Mouse (Mus musculus): ENCODE results near the gene Rock2. TPM values are rescaled to one million over a fixed set of nuclear protein-coding genes. Genes with fewer than 3 reads are reported as not detected.

Gene Rock2
- polyA plus RNA-seq, 1 experiment from 2014 or later, result 11.4 TPM

- 79% methylated on average over 3 of the region's 3 CpGs for WGBS
- no peaks in the 10 kb centered on the region for H3K36me3 ChIP-seq
- no peak overlapping the region for H3K4me3 ChIP-seq
- no peak overlapping the region for H3K27ac ChIP-seq (replicated peaks)
- H3K4me1 ChIP-seq, result peaks cover 7% of the 10 kb centered on the region
- H3K9me3 ChIP-seq (replicated peaks), result no peaks in the 10 kb centered on the region
- H3K27me3 ChIP-seq (ENCODE audit: low read depth, poor library complexity, severe bottlenecking), result no peaks in the 10 kb centered on the region
- no peak for DNase-seq (ENCODE audit: low spot score)
These were observed 33.7 kb upstream of the Rock2 start for GRCm38 (mm10) chr12:16860961-16861360.

- no peaks in the 10 kb centered on the region for H3K9me3 ChIP-seq (replicated peaks)
- no peak for DNase-seq (ENCODE audit: low spot score)
- no peak overlapping the region for H3K27ac ChIP-seq (replicated peaks)
- WGBS, result 94% methylated on average over 4 of the region's 4 CpGs
- no peaks in the 10 kb centered on the region for H3K36me3 ChIP-seq
- no peaks in the 10 kb centered on the region for H3K27me3 ChIP-seq (ENCODE audit: low read depth, poor library complexity, severe bottlenecking)
- no peak overlapping the region for H3K4me3 ChIP-seq
- peaks cover 11% of the 10 kb centered on the region for H3K4me1 ChIP-seq
These were observed 30.2 kb upstream of the Rock2 start for GRCm38 (mm10) chr12:16864477-16864876.

- Histone ChIP-seq H3K27ac (replicated peaks) (no peak overlapping the region), H3K9me3 (replicated peaks) (no peaks in the 10 kb centered on the region), H3K36me3 (no peaks in the 10 kb centered on the region), H3K4me3 (no peak overlapping the region), H3K27me3 (ENCODE audit: low read depth, poor library complexity, severe bottlenecking) (no peaks in the 10 kb centered on the region), H3K4me1 (peaks cover 25% of the 10 kb centered on the region)
- 76% methylated on average over 3 of the region's 3 CpGs for WGBS
- DNase-seq (ENCODE audit: low spot score), result no peak
These were observed 28.8 kb upstream of the Rock2 start for GRCm38 (mm10) chr12:16865871-16866270.

GRCm38 (mm10) chr12:16866460-16866859 is 28.2 kb upstream of the Rock2 start:
- Histone ChIP-seq H3K27me3 (ENCODE audit: low read depth, poor library complexity, severe bottlenecking) (no peaks in the 10 kb centered on the region), H3K27ac (replicated peaks) (no peak overlapping the region), H3K36me3 (no peaks in the 10 kb centered on the region), H3K9me3 (replicated peaks) (no peaks in the 10 kb centered on the region), H3K4me3 (no peak overlapping the region), H3K4me1 (peaks cover 26% of the 10 kb centered on the region)
- WGBS, result 76% methylated on average over 3 of the region's 3 CpGs
- no peak for DNase-seq (ENCODE audit: low spot score)

GRCm38 (mm10) chr12:16867306-16867705 is 27.4 kb upstream of the Rock2 start:
- Histone ChIP-seq H3K4me3 (no peak overlapping the region), H3K27ac (replicated peaks) (no peak overlapping the region), H3K27me3 (ENCODE audit: low read depth, poor library complexity, severe bottlenecking) (no peaks in the 10 kb centered on the region), H3K4me1 (peaks cover 26% of the 10 kb centered on the region), H3K9me3 (replicated peaks) (no peaks in the 10 kb centered on the region), H3K36me3 (no peaks in the 10 kb centered on the region)
- WGBS, result 62% methylated on average over 7 of the region's 7 CpGs
- no peak for DNase-seq (ENCODE audit: low spot score)

GRCm38 (mm10) chr12:16868618-16869017 is 26.1 kb upstream of the Rock2 start:
- H3K4me3 ChIP-seq, result no peak overlapping the region
- no peak for DNase-seq (ENCODE audit: low spot score)
- H3K27me3 ChIP-seq (ENCODE audit: low read depth, poor library complexity, severe bottlenecking), result no peaks in the 10 kb centered on the region
- WGBS, result 86% methylated on average over 6 of the region's 6 CpGs
- no peak overlapping the region; the same call in 1 of the 2 replicates for H3K27ac ChIP-seq (replicated peaks)
- no peaks in the 10 kb centered on the region for H3K36me3 ChIP-seq
- no peaks in the 10 kb centered on the region for H3K9me3 ChIP-seq (replicated peaks)
- H3K4me1 ChIP-seq, result peaks cover 26% of the 10 kb centered on the region

- no peak overlapping the region for H3K4me3 ChIP-seq
- no peaks in the 10 kb centered on the region for H3K36me3 ChIP-seq
- H3K4me1 ChIP-seq, result peaks cover 26% of the 10 kb centered on the region
- H3K27me3 ChIP-seq (ENCODE audit: low read depth, poor library complexity, severe bottlenecking), result no peaks in the 10 kb centered on the region
- H3K9me3 ChIP-seq (replicated peaks), result no peaks in the 10 kb centered on the region
- 72% methylated on average over 8 of the region's 8 CpGs for WGBS
- peak overlapping the region; percentile 78; the same call in 1 of the 2 replicates for H3K27ac ChIP-seq (replicated peaks)
- no peak for DNase-seq (ENCODE audit: low spot score)
These were observed 25.5 kb upstream of the Rock2 start for GRCm38 (mm10) chr12:16869091-16869778.

- Histone ChIP-seq H3K9me3 (replicated peaks) (no peaks in the 10 kb centered on the region), H3K36me3 (no peaks in the 10 kb centered on the region), H3K27ac (replicated peaks) (peak overlapping the region; percentile 78), H3K4me1 (peaks cover 26% of the 10 kb centered on the region), H3K4me3 (no peak overlapping the region), H3K27me3 (ENCODE audit: low read depth, poor library complexity, severe bottlenecking) (no peaks in the 10 kb centered on the region)
- DNase-seq (ENCODE audit: low spot score), result no peak
- WGBS, result 67% methylated on average over 9 of the region's 9 CpGs
These were observed 24.8 kb upstream of the Rock2 start for GRCm38 (mm10) chr12:16869870-16870404.

- WGBS, result 40% methylated on average over 8 of the region's 8 CpGs
- Histone ChIP-seq H3K4me3 (no peak overlapping the region), H3K9me3 (replicated peaks) (no peaks in the 10 kb centered on the region), H3K36me3 (no peaks in the 10 kb centered on the region), H3K27ac (replicated peaks) (peak overlapping the region; percentile 78), H3K4me1 (peaks cover 26% of the 10 kb centered on the region), H3K27me3 (ENCODE audit: low read depth, poor library complexity, severe bottlenecking) (no peaks in the 10 kb centered on the region)
- peak; percentile 50 for DNase-seq (ENCODE audit: low spot score)
These were observed 24.2 kb upstream of the Rock2 start for GRCm38 (mm10) chr12:16870405-16871068.

GRCm38 (mm10) chr12:16872006-16872405 is 22.7 kb upstream of the Rock2 start:
- WGBS, result 83% methylated on average over 1 of the region's 1 CpGs
- no peak for DNase-seq (ENCODE audit: low spot score)

GRCm38 (mm10) chr12:16872926-16873464 is 21.7 kb upstream of the Rock2 start:
- H3K9me3 ChIP-seq (replicated peaks), result no peaks in the 10 kb centered on the region
- no peak overlapping the region for H3K4me3 ChIP-seq
- peaks cover 37% of the 10 kb centered on the region for H3K4me1 ChIP-seq
- H3K27ac ChIP-seq (replicated peaks), result no peak overlapping the region
- WGBS, result 87% methylated on average over 7 of the region's 7 CpGs
- no peaks in the 10 kb centered on the region for H3K36me3 ChIP-seq
- no peak for DNase-seq (ENCODE audit: low spot score)
- no peaks in the 10 kb centered on the region for H3K27me3 ChIP-seq (ENCODE audit: low read depth, poor library complexity, severe bottlenecking)

More at GRCm38 (mm10) chr12:16872006-16872405, 22.7 kb upstream of the Rock2 start:
- H3K4me1 ChIP-seq, result peaks cover 33% of the 10 kb centered on the region
- no peaks in the 10 kb centered on the region for H3K27me3 ChIP-seq (ENCODE audit: low read depth, poor library complexity, severe bottlenecking)
- H3K9me3 ChIP-seq (replicated peaks), result no peaks in the 10 kb centered on the region
- no peak overlapping the region for H3K27ac ChIP-seq (replicated peaks)
- H3K36me3 ChIP-seq, result no peaks in the 10 kb centered on the region
- no peak overlapping the region for H3K4me3 ChIP-seq

GRCm38 (mm10) chr12:16873549-16873948 is 21.1 kb upstream of the Rock2 start:
- H3K4me1 ChIP-seq, result peaks cover 35% of the 10 kb centered on the region
- H3K27me3 ChIP-seq (ENCODE audit: low read depth, poor library complexity, severe bottlenecking), result no peaks in the 10 kb centered on the region
- 91% methylated on average over 7 of the region's 7 CpGs for WGBS
- no peaks in the 10 kb centered on the region for H3K36me3 ChIP-seq
- H3K9me3 ChIP-seq (replicated peaks), result no peaks in the 10 kb centered on the region
- no peak for DNase-seq (ENCODE audit: low spot score)
- H3K27ac ChIP-seq (replicated peaks), result no peak overlapping the region
- no peak overlapping the region for H3K4me3 ChIP-seq

- no peaks in the 10 kb centered on the region for H3K36me3 ChIP-seq
- WGBS, result 55% methylated on average over 2 of the region's 2 CpGs
- peaks cover 30% of the 10 kb centered on the region for H3K4me1 ChIP-seq
- H3K4me3 ChIP-seq, result no peak overlapping the region
- DNase-seq (ENCODE audit: low spot score), result no peak
- H3K27ac ChIP-seq (replicated peaks), result no peak overlapping the region
- no peaks in the 10 kb centered on the region for H3K9me3 ChIP-seq (replicated peaks)
- no peaks in the 10 kb centered on the region for H3K27me3 ChIP-seq (ENCODE audit: low read depth, poor library complexity, severe bottlenecking)
These were observed 20.6 kb upstream of the Rock2 start for GRCm38 (mm10) chr12:16874086-16874485.

Data from midbrain, embryonic 10.5 days (tissue).